Comparison of ENCODE assay signal across 21 mouse cellular contexts in the genomic region with DNA sequence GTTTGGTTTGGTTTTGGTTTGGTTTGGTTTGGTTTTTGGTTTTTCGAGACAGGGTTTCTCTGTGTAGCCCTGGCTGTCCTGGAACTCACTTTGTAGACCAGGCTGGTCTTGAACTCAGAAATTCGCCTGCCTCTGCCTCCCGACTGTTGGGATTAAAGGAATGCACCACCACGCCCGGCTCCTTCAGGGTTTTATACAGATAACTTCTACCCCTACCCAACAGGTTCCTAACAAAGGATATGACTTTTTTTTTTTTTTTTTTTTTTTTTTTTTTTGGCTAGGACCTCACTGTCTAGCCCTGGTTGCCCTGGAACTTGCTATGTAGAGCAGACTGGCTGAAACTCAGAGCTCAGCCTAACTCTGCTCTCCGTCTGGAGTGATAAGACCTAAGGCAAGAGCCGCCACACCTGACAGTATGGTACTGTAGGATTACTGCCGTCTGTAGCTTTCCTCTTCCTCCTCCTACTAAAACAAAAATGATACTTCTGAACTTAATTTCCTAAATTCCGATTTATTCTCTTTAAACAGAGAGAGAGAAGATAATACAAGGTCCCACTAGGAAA. TPM values are rescaled to one million over a fixed set of nuclear protein-coding genes. Genes with fewer than 3 reads are reported as not detected.
DNase-seq lines count a peak whose midpoint lies in the region; ATAC-seq and TF ChIP-seq lines count a peak whose summit lies in the region.
"Had no signal": no experiment of that assay in that cellular context is flagged by ENCODE, and none has a peak within 500 bp of the region (broad histone marks: within the 10 kb centered on the region; RNA-seq: fewer than 3 reads in every experiment).

No protein-coding gene starts in this region.

- peaks cover 1% of the 10 kb centered on the region; the same call in 1 of the 2 replicates for H3K79me2 ChIP-seq in MEL (ENCODE audit: control insufficient read depth, insufficient read depth, low read length, poor library complexity)

- TF ChIP-seq EP300 in MEL (IDR thresholded peaks at IDR 0.05; ENCODE audit: low read depth in 1 of 2, low read length in 2 of 2) = no peak

- peak overlapping the region; percentile 57 for H3K4me2 ChIP-seq in heart, embryonic 11.5 days
- peak overlapping the region; percentile 62 for H3K4me2 ChIP-seq in heart, embryonic 16.5 days (ENCODE audit: low read depth, low read length)
- no peak overlapping the region for H3K4me2 ChIP-seq in liver, embryonic 16.5 days (ENCODE audit: low read depth, low read length)
- H3K4me2 ChIP-seq in intestine, embryonic 15.5 days (replicated peaks) = no peak overlapping the region
- H3K4me2 ChIP-seq: forebrain, embryonic 12.5 days; limb, embryonic 13.5 days; neural tube, embryonic 15.5 days; stomach, embryonic 15.5 days had no signal

- no peaks in the 10 kb centered on the region for H3K27me3 ChIP-seq in heart, embryonic 11.5 days (ENCODE audit: control insufficient read depth, insufficient read depth, low read length)
- no peaks in the 10 kb centered on the region for H3K27me3 ChIP-seq in MEL (ENCODE audit: control insufficient read depth in 1 of 2, insufficient read depth in 2 of 2, low read length in 2 of 2)
- H3K27me3 ChIP-seq in heart, embryonic 16.5 days (ENCODE audit: control insufficient read depth, insufficient read depth, low read length) = no peaks in the 10 kb centered on the region
- no peaks in the 10 kb centered on the region for H3K27me3 ChIP-seq in liver, embryonic 16.5 days (ENCODE audit: control insufficient read depth, insufficient read depth, low read depth, low read length)
- H3K27me3 ChIP-seq in intestine, embryonic 15.5 days (replicated peaks) = no peaks in the 10 kb centered on the region
- H3K27me3 ChIP-seq: forebrain, embryonic 12.5 days; limb, embryonic 13.5 days; neural tube, embryonic 15.5 days; stomach, embryonic 15.5 days had no signal

- TF ChIP-seq RAD21 in MEL (IDR thresholded peaks at IDR 0.05; ENCODE audit: low read depth, low read length) = no peak

- TF ChIP-seq POLR2A in MEL (IDR thresholded peaks at IDR 0.05; ENCODE audit: control insufficient read depth in 1 of 2, insufficient read depth in 1 of 2, low read depth in 1 of 2, low read length in 2 of 2, poor library complexity in 1 of 2) = no peak
- TF ChIP-seq POLR2A in lung, adult 2 months (IDR thresholded peaks at IDR 0.05; ENCODE audit: borderline replicate concordance, extremely low read depth, low read depth, low read length) = no peak

- peak overlapping the region; percentile 65 for H3K9ac ChIP-seq in heart, embryonic 11.5 days (ENCODE audit: low read depth, low read length)
- H3K9ac ChIP-seq in MEL (ENCODE audit: control insufficient read depth, low read depth, low read length, poor library complexity, severe bottlenecking) = no peak overlapping the region
- H3K9ac ChIP-seq in heart, embryonic 16.5 days (ENCODE audit: low read length) = peak overlapping the region; percentile 76
- H3K9ac ChIP-seq in liver, embryonic 16.5 days (ENCODE audit: low read depth, low read length) = no peak overlapping the region
- no peak overlapping the region for H3K9ac ChIP-seq in intestine, embryonic 15.5 days
- H3K9ac ChIP-seq: forebrain, embryonic 12.5 days; limb, embryonic 13.5 days; neural tube, embryonic 15.5 days; stomach, embryonic 15.5 days had no signal

- peak overlapping the region; percentile 35 for H3K4me3 ChIP-seq in heart, embryonic 11.5 days (ENCODE audit: low read depth, low read length)
- no peak overlapping the region for H3K4me3 ChIP-seq in MEL (ENCODE audit: control insufficient read depth in 1 of 2, insufficient read depth in 1 of 2, low read depth in 2 of 2, low read length in 2 of 2)
- peak overlapping the region; percentile 47 for H3K4me3 ChIP-seq in heart, embryonic 16.5 days (ENCODE audit: low read length)
- no peak overlapping the region for H3K4me3 ChIP-seq in liver, embryonic 16.5 days (ENCODE audit: low read depth, low read length)
- no peak overlapping the region for H3K4me3 ChIP-seq in lung, adult 2 months (replicated peaks; ENCODE audit: extremely low read depth, low read depth, low read length)
- H3K4me3 ChIP-seq in intestine, embryonic 15.5 days (replicated peaks) = no peak overlapping the region
- H3K4me3 ChIP-seq: forebrain, embryonic 12.5 days; hindbrain, embryonic 10.5 days; limb, embryonic 13.5 days; neural tube, embryonic 15.5 days; stomach, embryonic 15.5 days had no signal

- no peaks in the 10 kb centered on the region for H3K36me3 ChIP-seq in heart, embryonic 11.5 days (ENCODE audit: control insufficient read depth, insufficient read depth, low read length)
- H3K36me3 ChIP-seq in MEL (ENCODE audit: control insufficient read depth in 1 of 2, insufficient read depth in 2 of 2, low read length in 2 of 2) = peaks cover 0 to 11% of the 10 kb centered on the region in 2 experiments; a peak in 2 of 4 replicates
- H3K36me3 ChIP-seq in heart, embryonic 16.5 days (ENCODE audit: control insufficient read depth, insufficient read depth) = peaks cover 5% of the 10 kb centered on the region; the same call in 1 of the 2 replicates
- H3K36me3 ChIP-seq in liver, embryonic 16.5 days (ENCODE audit: control insufficient read depth, insufficient read depth) = no peaks in the 10 kb centered on the region
- no peaks in the 10 kb centered on the region for H3K36me3 ChIP-seq in intestine, embryonic 15.5 days
- H3K36me3 ChIP-seq: forebrain, embryonic 12.5 days; hindbrain, embryonic 10.5 days; limb, embryonic 13.5 days; neural tube, embryonic 15.5 days; stomach, embryonic 15.5 days had no signal

- intact Hi-C loops in heart, postnatal 36 days (cut with DNase I) = loop anchor here (5.0 kb wide), 1 partner anchor 35 kb away; no protein-coding TSS in a partner anchor

- no peaks in the 10 kb centered on the region for H3K4me1 ChIP-seq in heart, embryonic 11.5 days (ENCODE audit: control insufficient read depth, insufficient read depth, low read length)
- peaks cover 5 to 25% of the 10 kb centered on the region in 2 experiments; a peak in 3 of 4 replicates for H3K4me1 ChIP-seq in MEL (ENCODE audit: control insufficient read depth in 1 of 2, insufficient read depth in 2 of 2, low read length in 2 of 2)
- peaks cover 3% of the 10 kb centered on the region; the same call in 1 of the 2 replicates for H3K4me1 ChIP-seq in heart, embryonic 16.5 days (ENCODE audit: control insufficient read depth, insufficient read depth, low read length)
- no peaks in the 10 kb centered on the region; the same call in 1 of the 2 replicates for H3K4me1 ChIP-seq in liver, embryonic 16.5 days (ENCODE audit: control insufficient read depth, low read depth, low read length)
- H3K4me1 ChIP-seq in lung, adult 2 months (ENCODE audit: control insufficient read depth, insufficient read depth, low read length) = peaks cover 9% of the 10 kb centered on the region
- H3K4me1 ChIP-seq in intestine, embryonic 15.5 days (replicated peaks) = peaks cover 3% of the 10 kb centered on the region; the same call in 1 of the 2 replicates
- H3K4me1 ChIP-seq: forebrain, embryonic 12.5 days; hindbrain, embryonic 10.5 days had no signal

- H3K9me3 ChIP-seq in heart, embryonic 11.5 days (replicated peaks; ENCODE audit: control insufficient read depth, low read length) = no peaks in the 10 kb centered on the region
- H3K9me3 ChIP-seq in MEL (replicated peaks; ENCODE audit: insufficient read depth, low read length) = no peaks in the 10 kb centered on the region
- no peaks in the 10 kb centered on the region for H3K9me3 ChIP-seq in heart, embryonic 16.5 days (replicated peaks; ENCODE audit: control insufficient read depth, low read length)
- no peaks in the 10 kb centered on the region for H3K9me3 ChIP-seq in liver, embryonic 16.5 days (replicated peaks; ENCODE audit: control insufficient read depth, low read length)
- H3K9me3 ChIP-seq in intestine, embryonic 15.5 days = no peaks in the 10 kb centered on the region
- H3K9me3 ChIP-seq: forebrain, embryonic 12.5 days; hindbrain, embryonic 10.5 days; limb, embryonic 13.5 days; neural tube, embryonic 15.5 days; stomach, embryonic 15.5 days had no signal

- WGBS in heart, embryonic 11.5 days (ENCODE audit: insufficient replicate concordance) = 66% methylated on average over 9 of the region's 9 CpGs
- 45% methylated on average over 9 of the region's 9 CpGs for WGBS in heart, embryonic 16.5 days
- 48% methylated on average over 9 of the region's 9 CpGs for whole genome bisulfite sequencing in liver, embryonic 16.5 days (ENCODE audit: insufficient replicate concordance)
- WGBS in lung, adult 2 months = 84% methylated on average over 9 of the region's 9 CpGs
- WGBS in intestine, embryonic 15.5 days = 87% methylated on average over 9 of the region's 9 CpGs

- ATAC-seq in heart, embryonic 11.5 days (replicated peaks; ENCODE audit: insufficient number of reproducible peaks, low FRiP score, low TSS enrichment) = no peak
- ATAC-seq in heart, embryonic 16.5 days (replicated peaks; ENCODE audit: extremely low read depth, insufficient read depth, low FRiP score) = no peak; the same call in 1 of the 2 replicates
- peak; percentile 58; the same call in 1 of the 2 replicates for ATAC-seq in liver, embryonic 16.5 days (ENCODE audit: low read depth)
- ATAC-seq in intestine, embryonic 15.5 days = no peak
- ATAC-seq: hindbrain, postnatal 0 days had no signal

- TF ChIP-seq CTCF in MEL (IDR thresholded peaks at IDR 0.05 in 2 of 3, conservative IDR thresholded peaks at IDR 0.05 in 1 of 3; ENCODE audit: control insufficient read depth in 1 of 3, insufficient read depth in 1 of 3, low read depth in 2 of 3, low read length in 3 of 3, poor library complexity in 1 of 3, severe bottlenecking in 1 of 3) = no peak
- no peak for TF ChIP-seq CTCF in lung, adult 2 months (IDR thresholded peaks at IDR 0.05; ENCODE audit: insufficient read depth, low read length)

- H3K27ac ChIP-seq in heart, embryonic 11.5 days (ENCODE audit: low read depth, low read length) = peak overlapping the region; percentile 62
- H3K27ac ChIP-seq in MEL (ENCODE audit: control insufficient read depth, low read depth, low read length) = no peak overlapping the region
- H3K27ac ChIP-seq in heart, embryonic 16.5 days (ENCODE audit: low read length) = peak overlapping the region; percentile 79
- H3K27ac ChIP-seq in liver, embryonic 16.5 days (ENCODE audit: low read length) = no peak overlapping the region
- H3K27ac ChIP-seq in intestine, embryonic 15.5 days = no peak overlapping the region
- H3K27ac ChIP-seq: forebrain, embryonic 12.5 days; hindbrain, embryonic 10.5 days; hindbrain, postnatal 0 days; limb, embryonic 13.5 days; neural tube, embryonic 15.5 days; stomach, embryonic 15.5 days had no signal

- no peak for DNase-seq in heart, postnatal 36 days
- no peak for DNase-seq in MEL (ENCODE audit: low read depth, low spot score)
- DNase-seq in lung, adult 2 months = no peak
- DNase-seq: B cell, adult 2 months; cerebellum, adult 8-10 months; gastrocnemius, postnatal 14 days; kidney, adult 11 months; layer of hippocampus, postnatal 36 days; right cerebral cortex, postnatal 25 days; thymus, adult 18-20 months had no signal

RNA-seq across cellular contexts. Expression of a gene that starts 4.8 kb away (rescaled TPM):
- 542 and 553 TPM in 2 replicates for polyA plus RNA-seq in heart, embryonic 11.5 days (2014; fragmentation: Nextera tagmentation; extraction: Ambion mirVana)
- total RNA-seq in heart, postnatal 36 days (2021) = 1,000 to 10,000 TPM; 6,022 to 6,533 TPM
- 0.92 and 1.3 TPM in 2 replicates for total RNA-seq in MEL (2012; rRNA removed)
- under 1 TPM in 1 of 2 experiments, not detected in 1; 0.22 TPM for polyA plus RNA-seq in MEL (2012; ENCODE audit: insufficient read depth in 1 of 2, insufficient read length in 2 of 2, low read depth in 1 of 2, low replicate concordance in 2 of 2, missing spikeins in 1 of 2)
- polyA plus RNA-seq in heart, embryonic 16.5 days (2015; fragmentation: Nextera tagmentation; extraction: Ambion mirVana) = 1,143 and 1,291 TPM in 2 replicates
- polyA plus RNA-seq in liver, embryonic 16.5 days (2015; fragmentation: Nextera tagmentation; extraction: Ambion mirVana) = 0.39 and 0.66 TPM in 2 replicates
- polyA plus RNA-seq in lung, adult 2 months (2012; rRNA removed) = 20.8 and 34.4 TPM in 2 replicates
- 1.9 and 2.0 TPM in 2 replicates for polyA plus RNA-seq in intestine, embryonic 15.5 days (2015; fragmentation: Nextera tagmentation; extraction: Ambion mirVana)
- total RNA-seq: megakaryocyte, adult 5-6 weeks had no signal

RNA-seq across cellular contexts. Expression of a gene that starts 37.5 kb away (rescaled TPM):
- 3.5 and 5.8 TPM in 2 replicates for polyA plus RNA-seq in heart, embryonic 11.5 days (2014; fragmentation: Nextera tagmentation; extraction: Ambion mirVana)
- total RNA-seq in heart, postnatal 36 days (2021) = 10 to 100 TPM; 15.4 to 17.5 TPM
- 2.1 and 2.2 TPM in 2 replicates for total RNA-seq in MEL (2012; rRNA removed)
- polyA plus RNA-seq in MEL (2012; ENCODE audit: insufficient read depth in 1 of 2, insufficient read length in 2 of 2, low read depth in 1 of 2, low replicate concordance in 2 of 2, missing spikeins in 1 of 2) = 10 to 100 TPM in 1 of 2 experiments, 1 to 10 TPM in 1; 3.0 to 43.1 TPM
- polyA plus RNA-seq in heart, embryonic 16.5 days (2015; fragmentation: Nextera tagmentation; extraction: Ambion mirVana) = 4.7 and 5.1 TPM in 2 replicates
- polyA plus RNA-seq in liver, embryonic 16.5 days (2015; fragmentation: Nextera tagmentation; extraction: Ambion mirVana) = 1.8 and 1.9 TPM in 2 replicates
- 6.5 and 7.5 TPM in 2 replicates for polyA plus RNA-seq in lung, adult 2 months (2012; rRNA removed)
- polyA plus RNA-seq in intestine, embryonic 15.5 days (2015; fragmentation: Nextera tagmentation; extraction: Ambion mirVana) = 3.5 and 3.9 TPM in 2 replicates

Comparison
In these comparisons a context has a peak if more than half of its experiments do, and no peak if none do; other contexts are left out.
1. H3K27ac ChIP-seq: peak in heart, embryonic 11.5 days (single experiment) and heart, embryonic 16.5 days (single experiment); none in MEL (single experiment), liver, embryonic 16.5 days (single experiment) and intestine, embryonic 15.5 days (single experiment).
2. H3K4me2 ChIP-seq: peak in heart, embryonic 11.5 days (single experiment) and heart, embryonic 16.5 days (single experiment); none in liver, embryonic 16.5 days (single experiment) and intestine, embryonic 15.5 days (single experiment).
3. H3K4me3 ChIP-seq: peak in heart, embryonic 11.5 days (single experiment) and heart, embryonic 16.5 days (single experiment); none in MEL (0 of 2), liver, embryonic 16.5 days (single experiment), lung, adult 2 months (single experiment) and intestine, embryonic 15.5 days (single experiment).
4. H3K9ac ChIP-seq: peak in heart, embryonic 11.5 days (single experiment) and heart, embryonic 16.5 days (single experiment); none in MEL (single experiment), liver, embryonic 16.5 days (single experiment) and intestine, embryonic 15.5 days (single experiment).
5. RNA of a gene that starts 4.8 kb away (polyA plus RNA-seq): 1,143 to 1,291 TPM in heart, embryonic 16.5 days and 542 to 553 TPM in heart, embryonic 11.5 days; 20.8 to 34.4 TPM in lung, adult 2 months, 1.9 to 2.0 TPM in intestine, embryonic 15.5 days, 0.39 to 0.66 TPM in liver, embryonic 16.5 days and 0.22 TPM in MEL; every median in the first group is over 10 times any median in the second.